In the genomic region with DNA sequence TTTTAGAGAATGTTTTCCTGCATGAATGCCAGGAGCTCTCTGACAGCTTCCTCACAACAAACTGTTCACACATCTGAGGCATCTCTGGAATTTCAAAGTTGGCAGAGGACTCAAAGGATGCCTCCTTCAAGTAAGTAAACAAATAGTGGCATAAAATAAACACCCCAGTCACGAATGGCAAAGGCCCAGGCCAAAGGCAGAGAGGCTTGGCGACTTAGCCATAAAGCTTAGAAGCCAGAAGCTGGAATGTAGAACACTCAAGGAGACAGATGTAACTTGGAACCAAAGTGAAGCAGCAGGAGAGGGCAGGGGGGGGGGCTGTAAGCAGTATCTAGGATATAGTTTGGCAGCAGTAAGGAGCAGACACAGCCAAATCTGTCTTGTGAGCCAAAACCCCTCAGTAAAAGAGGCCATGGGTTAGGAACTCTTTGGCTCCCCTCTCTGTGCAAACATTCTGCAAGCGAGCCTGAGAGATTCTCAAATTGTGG, we compare ENCODE assay signal across 11 mouse cellular contexts. TPM values are rescaled to one million over a fixed set of nuclear protein-coding genes. Genes with fewer than 3 reads are reported as not detected.
A peak's percentile ranks its signal among the peaks of the same experiment; 100 is the strongest.
DNase-seq lines count a peak whose midpoint lies in the region; ATAC-seq lines count a peak whose summit lies in the region.
"Had no signal": no experiment of that assay in that cellular context is flagged by ENCODE, and none has a peak within 500 bp of the region (broad histone marks: within the 10 kb centered on the region; RNA-seq: fewer than 3 reads in every experiment).

No protein-coding gene starts in this region.

- peak; percentile 61 for DNase-seq in kidney, adult 18-20 months
- peak; percentile 18 for DNase-seq in brain, adult 2 months (ENCODE audit: low read depth, low spot score)
- peak; percentile 18 for DNase-seq in gastrocnemius, postnatal 25 days
- DNase-seq in embryo, embryonic 10.5 days (ENCODE audit: low spot score): no peak
- no peak for DNase-seq in adrenal gland, adult 18-20 months (ENCODE audit: low spot score in 2 of 2)
- DNase-seq: right cerebral cortex, adult 18-20 months had no signal

- no peak overlapping the region for H3K9ac ChIP-seq in kidney, embryonic 16.5 days (replicated peaks; ENCODE audit: low read length)
- H3K9ac ChIP-seq in lung, embryonic 15.5 days: no peak overlapping the region
- H3K9ac ChIP-seq: embryonic facial prominence, embryonic 12.5 days had no signal

- H3K9me3 ChIP-seq in kidney, embryonic 16.5 days (ENCODE audit: low read length): no peaks in the 10 kb centered on the region
- no peaks in the 10 kb centered on the region for H3K9me3 ChIP-seq in lung, embryonic 15.5 days
- H3K9me3 ChIP-seq: embryonic facial prominence, embryonic 12.5 days had no signal

- H3K27ac ChIP-seq in kidney, embryonic 16.5 days (ENCODE audit: low read length): no peak overlapping the region
- H3K27ac ChIP-seq in lung, embryonic 15.5 days: peak overlapping the region; percentile 68
- H3K27ac ChIP-seq: embryonic facial prominence, embryonic 12.5 days; macrophage had no signal

- WGBS in kidney, embryonic 16.5 days: 30% methylated on average over 3 of the region's 3 CpGs
- WGBS in lung, embryonic 15.5 days: 3% methylated on average over 3 of the region's 3 CpGs

- no peaks in the 10 kb centered on the region for H3K4me1 ChIP-seq in kidney, embryonic 16.5 days (ENCODE audit: insufficient read depth, low read length)
- H3K4me1 ChIP-seq in lung, embryonic 15.5 days: peaks cover 22% of the 10 kb centered on the region
- H3K4me1 ChIP-seq: embryonic facial prominence, embryonic 12.5 days had no signal

- H3K36me3 ChIP-seq in kidney, embryonic 16.5 days (ENCODE audit: insufficient read depth, low read length): no peaks in the 10 kb centered on the region
- no peaks in the 10 kb centered on the region for H3K36me3 ChIP-seq in lung, embryonic 15.5 days
- H3K36me3 ChIP-seq: embryonic facial prominence, embryonic 12.5 days had no signal

- H3K4me2 ChIP-seq in kidney, embryonic 16.5 days (replicated peaks; ENCODE audit: low read depth, low read length): no peak overlapping the region
- no peak overlapping the region for H3K4me2 ChIP-seq in lung, embryonic 15.5 days
- H3K4me2 ChIP-seq: embryonic facial prominence, embryonic 12.5 days had no signal

- ATAC-seq in kidney, embryonic 16.5 days (ENCODE audit: low FRiP score, low TSS enrichment): no peak; the same call in 1 of the 2 replicates
- ATAC-seq in lung, embryonic 15.5 days (ENCODE audit: borderline replicate concordance, extremely low read depth, low FRiP score, low TSS enrichment): peak; percentile 86

- H3K27me3 ChIP-seq in kidney, embryonic 16.5 days (ENCODE audit: insufficient read depth, low read length): no peaks in the 10 kb centered on the region
- no peaks in the 10 kb centered on the region for H3K27me3 ChIP-seq in lung, embryonic 15.5 days
- H3K27me3 ChIP-seq: embryonic facial prominence, embryonic 12.5 days had no signal

- no peak overlapping the region for H3K4me3 ChIP-seq in kidney, embryonic 16.5 days (ENCODE audit: low read length)
- no peak overlapping the region for H3K4me3 ChIP-seq in lung, embryonic 15.5 days
- H3K4me3 ChIP-seq: embryonic facial prominence, embryonic 12.5 days had no signal

RNA-seq across cellular contexts. Expression of a gene that starts 22.3 kb away (rescaled TPM):
- polyA plus RNA-seq in kidney, embryonic 16.5 days (2015; fragmentation: Nextera tagmentation; extraction: Ambion mirVana): not detected in 2 replicates
- total RNA-seq in gastrocnemius, postnatal 25 days (2021): not detected
- not detected in 2 replicates for polyA plus RNA-seq in lung, embryonic 15.5 days (2015; fragmentation: Nextera tagmentation; extraction: Ambion mirVana)
- not detected for total RNA-seq in adrenal gland, adult 18-20 months (2021)
- polyA plus RNA-seq: embryonic facial prominence, embryonic 12.5 days; large intestine, adult 2 months; macrophage had no signal

RNA-seq across cellular contexts. Expression of a gene that starts 24.4 kb away (rescaled TPM):
- 44.0 and 52.4 TPM in 2 replicates for polyA plus RNA-seq in kidney, embryonic 16.5 days (2015; fragmentation: Nextera tagmentation; extraction: Ambion mirVana)
- total RNA-seq in gastrocnemius, postnatal 25 days (2021): 1 to 10 TPM in 1 of 2 experiments, under 1 TPM in 1; 0.49 to 2.6 TPM
- polyA plus RNA-seq in lung, embryonic 15.5 days (2015; fragmentation: Nextera tagmentation; extraction: Ambion mirVana): 1.2 and 1.6 TPM in 2 replicates
- 10 to 100 TPM; 18.4 to 21.4 TPM for total RNA-seq in adrenal gland, adult 18-20 months (2021)
- polyA plus RNA-seq: macrophage had no signal

RNA-seq across cellular contexts. Expression of a gene that starts 27.6 kb away (rescaled TPM):
- 22.1 and 22.9 TPM in 2 replicates for polyA plus RNA-seq in kidney, embryonic 16.5 days (2015; fragmentation: Nextera tagmentation; extraction: Ambion mirVana)
- total RNA-seq in gastrocnemius, postnatal 25 days (2021): not detected
- polyA plus RNA-seq in lung, embryonic 15.5 days (2015; fragmentation: Nextera tagmentation; extraction: Ambion mirVana): not detected in 2 replicates
- not detected for total RNA-seq in adrenal gland, adult 18-20 months (2021)
- polyA plus RNA-seq: embryonic facial prominence, embryonic 12.5 days; macrophage had no signal

Comparison
In these comparisons a context has a peak if more than half of its experiments do, and no peak if none do; other contexts are left out.
1. DNase-seq: peak in kidney, adult 18-20 months (single experiment), brain, adult 2 months (single experiment) and gastrocnemius, postnatal 25 days (single experiment); none in embryo, embryonic 10.5 days (single experiment) and adrenal gland, adult 18-20 months (0 of 2).
2. RNA of a gene that starts 24.4 kb away (total RNA-seq): 18.4 to 21.4 TPM in adrenal gland, adult 18-20 months; 0.49 to 2.6 TPM in gastrocnemius, postnatal 25 days; every median in the first group is over 4 times any median in the second.